Mouse (Mus musculus) megakaryocyte, adult 5-6 weeks (primary cell): Measurements from ENCODE around the gene Esp3. TPM values are rescaled to one million over a fixed set of nuclear protein-coding genes. Genes with fewer than 3 reads are reported as not detected.
"Not testable (repeated sequence)": the region's sequence is repeated elsewhere in the genome, so short reads cannot be mapped to it uniquely, and the experiment has no call there.

Experiments
- ATAC-seq: 2 replicates; pipeline ENCODE4 v1.8.0; 2016; ENCODE audit warnings: mild to moderate bottlenecking, inconsistent platforms; ENCODE audit not compliant: poor library complexity, severe bottlenecking
- total RNA-seq, 2 experiments: library from RNA; stranded (forward) in 1 of 2; stranded (reverse) in 1 of 2; fragments of 153-499, 151-499 nt in 1 of 2; fragments of 221-1000, 200-1000 nt in 1 of 2; gene quantifications; 2 replicates each; pipeline versions ENCODE4 v1.2.3 to v1.2.4; 2015 to 2017

The Esp3 gene
- total RNA-seq (2015), result not detected in 2 replicates
- not detected in 2 replicates for total RNA-seq (2017)

GRCm38 (mm10) chr17:40631775-40632174, at the start of gene Esp3:
Gene Esp3, plus strand, starts transcription at chr17:40632075.
- not testable (repeated sequence) for ATAC-seq

DNA sequence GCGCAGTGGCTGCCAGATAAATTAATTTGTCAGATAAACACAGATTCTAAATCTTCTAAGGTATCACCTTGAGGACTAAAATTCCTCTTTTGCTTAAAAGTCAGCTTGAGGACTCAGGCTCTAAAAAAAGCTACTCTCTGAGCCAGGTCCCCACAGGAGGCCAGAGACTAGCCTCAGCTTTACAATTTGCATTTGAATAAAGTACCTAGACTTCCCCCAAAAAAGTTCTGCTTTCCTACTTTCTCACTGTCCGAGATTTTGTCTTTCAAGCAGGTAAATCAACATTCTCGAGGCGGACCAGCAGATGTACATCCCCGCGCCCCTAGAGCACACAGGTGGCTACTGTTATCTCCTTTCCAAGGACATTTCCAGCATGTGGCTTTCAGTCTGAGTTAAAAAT, 48.0 kb upstream of the Esp3 start:
- not testable (repeated sequence) for ATAC-seq

DNA sequence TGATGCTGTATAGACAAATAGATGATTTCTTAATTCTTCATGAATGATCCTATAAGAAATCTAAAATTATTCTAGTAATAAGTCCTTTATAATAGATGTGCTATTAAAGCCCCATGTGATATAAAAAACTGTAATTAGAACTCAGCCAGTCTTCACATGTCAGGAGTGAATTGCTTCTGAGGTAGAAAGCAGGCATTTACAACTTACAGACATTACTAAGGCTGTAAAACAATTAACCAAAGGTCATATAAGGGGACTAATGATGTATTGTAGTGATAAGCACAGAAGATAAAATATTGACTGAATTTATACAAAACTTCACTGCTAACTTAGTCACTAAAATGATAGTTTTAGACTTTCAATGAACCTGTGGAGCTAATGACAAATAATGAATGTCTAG, 40.6 kb upstream of the Esp3 start:
- no peak for ATAC-seq

DNA sequence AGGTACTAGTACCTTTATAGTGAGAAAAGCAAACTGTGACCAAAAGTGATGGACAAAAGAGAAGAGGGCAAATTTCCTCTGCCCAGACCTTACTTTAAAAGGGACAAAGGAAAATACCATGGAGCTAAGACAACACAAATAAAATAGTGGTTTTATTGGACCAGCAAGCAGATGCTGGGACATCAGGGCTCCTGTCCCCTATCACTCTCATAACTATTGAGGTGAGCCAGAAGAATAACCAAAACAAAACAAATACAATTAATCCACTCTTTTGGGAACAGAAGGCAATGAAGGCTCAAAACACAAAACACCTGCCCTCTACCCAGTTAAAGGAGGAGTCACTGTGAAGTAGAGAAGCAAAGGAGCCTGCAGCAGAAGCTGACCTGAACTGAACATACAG, 33.6 kb upstream of the Esp3 start, which contains the start of gene Esp4:
Gene Esp4, plus strand, starts transcription at position 301 of the 400 bp plus-strand sequence.
- no peak for ATAC-seq

DNA sequence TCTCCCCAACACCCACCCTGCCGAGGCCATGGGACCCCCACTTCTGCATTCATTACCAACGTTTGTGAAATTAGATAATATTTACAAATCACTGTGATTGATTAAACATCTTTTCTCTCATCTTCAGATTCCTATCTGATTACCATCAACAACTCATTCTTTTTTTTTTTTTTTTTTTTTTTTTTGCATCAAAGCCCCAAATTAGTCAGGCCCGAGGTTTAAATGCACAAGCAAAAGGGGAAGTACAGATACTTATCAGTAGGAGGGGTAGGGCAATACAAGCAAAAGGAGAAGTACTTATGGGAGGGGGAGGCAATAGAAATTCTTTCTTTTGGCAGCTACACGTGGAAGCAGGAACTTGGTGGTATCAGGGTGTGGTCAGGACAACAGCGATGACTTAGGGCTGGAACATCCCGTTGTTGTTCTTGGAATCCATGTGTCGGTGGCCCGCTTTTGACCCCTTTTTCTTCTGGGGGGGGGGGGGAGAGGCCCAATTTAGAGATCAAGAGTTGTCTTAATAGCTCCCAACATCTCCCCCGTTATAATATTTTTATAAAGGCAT, 30.3 kb downstream of the Esp3 start:
- ATAC-seq, result not testable (repeated sequence)

DNA sequence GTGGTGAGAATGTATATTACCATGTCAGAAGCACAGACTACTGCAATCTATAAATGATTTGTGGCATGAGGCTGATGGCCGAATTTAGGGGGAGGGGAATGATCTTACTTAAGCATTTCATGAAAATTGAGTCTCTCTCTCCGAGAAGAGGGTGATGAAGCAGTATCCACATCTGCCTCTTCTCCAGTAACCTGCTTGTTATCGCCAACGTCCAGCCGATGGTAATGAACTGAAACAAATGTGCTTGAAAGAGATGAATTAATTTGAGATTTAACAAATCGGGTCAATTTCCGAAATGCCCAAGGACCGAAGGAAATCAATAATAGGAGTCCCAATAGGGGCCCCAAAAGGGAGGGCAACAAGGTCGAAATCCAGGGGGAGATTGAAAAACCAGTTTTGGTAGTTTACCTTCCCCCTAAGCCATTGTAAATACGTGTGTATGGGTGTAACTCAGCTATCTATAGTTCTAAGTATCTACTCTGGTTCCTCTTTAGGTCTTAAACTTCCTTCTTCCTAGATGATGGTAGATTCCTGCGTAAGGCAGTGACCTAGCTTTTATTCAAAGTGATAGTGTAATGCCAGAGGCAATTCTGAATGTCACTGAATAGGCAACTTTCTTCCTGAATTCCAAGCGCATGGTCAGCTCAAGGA, 31.4 kb downstream of the Esp3 start:
- not testable (repeated sequence) for ATAC-seq

Other genes with a start within 250 kb of the Esp3 start
- gene Esp8, start 112.1 kb upstream of the Esp3 start, total RNA-seq (2015), result not detected in 2 replicates
- gene Esp8, start 112.1 kb upstream of the Esp3 start, total RNA-seq (2017), result not detected in 2 replicates
- gene Esp6, start 70.6 kb upstream of the Esp3 start, total RNA-seq (2015), result not detected in 2 replicates
- gene Esp6, start 70.6 kb upstream of the Esp3 start, total RNA-seq (2017), result not detected in 2 replicates
- gene Esp4, start 33.5 kb upstream of the Esp3 start, total RNA-seq (2015), result not detected in 2 replicates
- gene Esp4, start 33.5 kb upstream of the Esp3 start, total RNA-seq (2017), result not detected in 2 replicates
- gene Esp1, start 95.0 kb downstream of the Esp3 start, total RNA-seq (2015), result not detected in 2 replicates
- gene Esp1, start 95.0 kb downstream of the Esp3 start, total RNA-seq (2017), result not detected in 2 replicates
- not detected in 2 replicates for gene Crisp2, start 174.9 kb downstream of the Esp3 start, total RNA-seq (2015)
- not detected in 2 replicates for gene Crisp2, start 174.9 kb downstream of the Esp3 start, total RNA-seq (2017)
- gene Rhag, start 179.1 kb downstream of the Esp3 start, total RNA-seq (2015), result 3.8 and 11.0 TPM in 2 replicates
- 2.1 and 4.1 TPM in 2 replicates for gene Rhag, start 179.1 kb downstream of the Esp3 start, total RNA-seq (2017)
- 1.7 and 2.2 TPM in 2 replicates for gene 9130008F23Rik, start 248.5 kb downstream of the Esp3 start, total RNA-seq (2015)
- gene 9130008F23Rik, start 248.5 kb downstream of the Esp3 start, total RNA-seq (2017), result 1.5 and 2.9 TPM in 2 replicates